Mouse (Mus musculus): ENCODE results near the gene Dhx38.

Dhx38 gene

GRCm38 (mm10) chr8:109551663-109552062 is 14.0 kb downstream of the Dhx38 start:
- DNase-seq (ENCODE audit: extremely low read depth, low read depth), result no peak

- DNase-seq (ENCODE audit: extremely low read depth, low read depth), result no peak
Measured at GRCm38 (mm10) chr8:109544049-109544448, 21.6 kb downstream of the Dhx38 start.

- DNase-seq (ENCODE audit: extremely low read depth, low read depth), result no peak
Measured at GRCm38 (mm10) chr8:109542748-109543519, 22.7 kb downstream of the Dhx38 start.

- DNase-seq (ENCODE audit: extremely low read depth, low read depth), result no peak
Measured at GRCm38 (mm10) chr8:109542165-109542564, 23.5 kb downstream of the Dhx38 start.

DNA sequence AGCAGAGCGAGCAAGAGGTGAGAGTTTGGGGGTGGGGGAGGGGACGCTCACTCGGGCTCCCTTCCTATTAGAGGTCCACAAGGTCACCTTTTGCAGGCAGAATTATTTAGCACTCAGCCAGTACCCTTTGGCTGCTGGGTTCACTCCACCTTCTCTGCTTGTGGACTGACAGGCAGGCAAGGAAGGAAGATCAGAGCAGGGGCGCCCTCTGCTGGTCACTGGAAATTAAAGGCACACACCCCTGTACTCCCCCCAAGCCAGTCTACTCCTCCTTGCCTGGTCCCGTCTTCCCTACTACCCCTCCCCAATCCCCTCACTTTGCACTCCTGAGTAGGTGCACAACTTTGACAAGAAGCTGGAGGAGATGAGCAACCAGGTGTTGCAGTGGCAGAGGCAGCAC is 29.0 kb downstream of the Dhx38 start:
- peak; percentile 50 for DNase-seq (ENCODE audit: extremely low read depth, low read depth)

GRCm38 (mm10) chr8:109535140-109535990 is 30.3 kb downstream of the Dhx38 start:
- DNase-seq (ENCODE audit: extremely low read depth, low read depth), result peak; percentile 80

GRCm38 (mm10) chr8:109524008-109524407 is 41.7 kb downstream of the Dhx38 start:
- DNase-seq (ENCODE audit: extremely low read depth, low read depth), result no peak

DNA sequence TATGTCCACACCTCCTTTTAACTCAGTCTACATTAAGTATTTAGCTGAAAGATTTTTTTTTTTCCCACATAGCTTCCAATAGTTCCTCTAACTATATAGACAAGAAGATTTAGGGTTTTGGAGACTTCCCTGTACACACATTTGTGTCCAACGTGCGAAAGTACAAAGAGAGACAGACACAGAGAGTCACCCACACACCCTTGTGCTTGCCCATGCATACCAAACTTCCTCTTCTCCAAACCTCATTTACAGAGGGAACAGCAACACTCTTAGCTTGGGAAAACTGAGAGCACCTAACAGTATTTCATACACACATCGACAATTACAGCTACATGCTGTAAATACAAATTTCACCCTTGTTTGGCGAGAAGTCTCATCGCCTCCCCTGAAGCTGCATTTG is 60.1 kb downstream of the Dhx38 start:
- no peak for DNase-seq (ENCODE audit: extremely low read depth, low read depth)

DNA sequence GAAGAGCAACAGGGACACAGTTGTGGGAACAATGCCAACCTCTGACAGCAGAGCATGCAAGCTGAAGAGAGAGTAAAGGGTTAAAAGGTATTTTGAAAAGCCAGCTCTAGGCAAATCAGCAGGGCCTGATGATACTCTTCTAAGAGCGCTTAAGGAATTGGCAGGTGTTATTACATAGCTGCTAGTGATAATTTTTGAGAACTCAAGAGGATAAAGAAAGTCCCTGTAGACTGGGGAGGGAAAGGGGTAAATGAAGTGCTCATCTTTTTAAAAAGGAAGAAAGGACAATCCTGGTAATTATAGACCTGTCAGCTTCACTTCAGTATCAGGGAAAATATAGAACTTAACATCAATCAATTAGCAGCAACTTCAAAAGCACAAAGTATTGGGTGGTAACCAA is 62.1 kb downstream of the Dhx38 start:
- no peak for DNase-seq (ENCODE audit: extremely low read depth, low read depth)

GRCm38 (mm10) chr8:109499009-109499717 is 66.5 kb downstream of the Dhx38 start:
- no peak for DNase-seq (ENCODE audit: extremely low read depth, low read depth)
